Mouse (Mus musculus) thymus, adult 2 months (tissue): ENCODE measurements at regions not wholly inside any gene's neighbourhood (a gene's known extent, or its start where the extent isn't known, plus 50 kb on each side); places are given as distances from the start of the nearest gene placed in this dataset.
A peak's percentile ranks its signal among the peaks of the same experiment; 100 is the strongest.

Experiments
- DNase-seq: peaks from one replicate; pipeline ENCODE4 v3.0.0; 2021
- H3K27ac ChIP-seq: fragments of 200-500 bp; 2 replicates; pipeline ENCODE4 v1.5.1; 2012; ENCODE audit warnings: low read length, control low read depth; ENCODE audit not compliant: control insufficient read depth, insufficient read depth
- H3K27me3 ChIP-seq: fragments of 200-500 bp; 2 replicates; pipeline ENCODE4 v1.6.1; 2012; ENCODE audit warnings: mild to moderate bottlenecking, low read length, moderate library complexity, mixed read lengths; ENCODE audit not compliant: control insufficient read depth, insufficient read depth
- H3K36me3 ChIP-seq: fragments of 200-500 bp; 2 replicates; pipeline ENCODE4 v1.6.1; 2012; ENCODE audit warnings: mild to moderate bottlenecking, low read length, moderate library complexity; ENCODE audit not compliant: control insufficient read depth, insufficient read depth
- H3K4me1 ChIP-seq: fragments of 200-500 bp; replicated peaks from 2 replicates; pipeline ENCODE4 v1.6.1; 2012; ENCODE audit warnings: low read length; ENCODE audit not compliant: control insufficient read depth, insufficient read depth
- H3K4me3 ChIP-seq: fragments of 200-500 bp; 2 replicates; pipeline ENCODE4 v1.5.1; 2012; ENCODE audit warnings: mild to moderate bottlenecking, low read length, control low read depth, moderate library complexity; ENCODE audit not compliant: control insufficient read depth, insufficient read depth
- CTCF ChIP-seq: fragments of 200-500 bp; IDR thresholded peaks from 2 replicates; pipeline ENCODE4 v1.5.1; 2012; ENCODE audit warnings: mild to moderate bottlenecking, control low read depth, low read length, moderate library complexity, borderline replicate concordance; ENCODE audit not compliant: control insufficient read depth, poor library complexity, insufficient read depth; ENCODE audit errors: extremely low read depth
- POLR2A ChIP-seq: fragments of 200-500 bp; IDR thresholded peaks from 2 replicates; pipeline ENCODE4 v1.6.1; 2012; ENCODE audit warnings: mild to moderate bottlenecking, low read length, control low read depth, moderate library complexity; ENCODE audit not compliant: control insufficient read depth, poor library complexity, insufficient read depth; ENCODE audit errors: extremely low read depth
- WGBS: fragments of 180-500 bp; shearing (Covaris S2); methylation state at CpG from one replicate; pipeline ENCODE4 v1.1.7; 2018; 5-methylcytosine and 5-hydroxymethylcytosine counted together

DNA sequence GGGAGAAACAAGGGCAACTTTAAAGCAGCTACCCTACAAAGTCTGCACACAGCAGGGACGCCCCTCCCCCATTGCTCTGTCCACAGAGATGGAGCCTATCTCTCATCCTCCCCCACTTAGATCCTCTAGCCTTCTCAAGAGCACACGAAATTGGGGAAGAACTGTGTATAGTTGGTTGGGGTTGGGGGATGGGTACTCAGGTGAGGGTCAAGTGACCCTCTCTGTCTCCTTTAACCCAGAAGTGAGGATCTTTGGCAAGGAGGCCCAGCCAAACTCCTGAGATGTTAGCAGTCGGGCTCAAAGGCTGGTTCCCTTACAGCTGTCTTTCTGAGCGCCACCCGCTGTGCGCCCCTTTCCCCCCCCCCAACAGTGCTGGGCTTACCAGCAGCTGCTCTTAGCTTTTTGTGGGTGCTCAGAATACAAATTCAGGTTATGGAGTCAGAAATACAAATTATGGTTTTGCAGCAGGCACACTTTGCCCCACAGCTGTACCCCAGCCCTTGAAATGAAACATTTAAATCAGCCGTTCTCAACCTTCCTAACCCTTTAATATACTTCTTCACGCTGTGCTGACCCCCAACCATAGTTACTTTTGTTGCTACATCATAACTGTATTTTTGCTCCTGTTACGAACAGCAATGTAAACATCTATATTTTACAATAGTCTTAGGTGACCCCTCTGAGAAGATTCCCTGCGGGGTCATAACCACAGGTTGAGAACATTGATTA lies 50.1 kb upstream of the Smndc1 start:
- H3K4me3 ChIP-seq: no peak overlapping the region
- WGBS: 21% methylated on average over 10 of the region's 10 CpGs

More for the DNA sequence above, 50.1 kb upstream of the Smndc1 start:
- Histone ChIP-seq H3K36me3 (no peaks in the 10 kb centered on the region), H3K27ac (peak overlapping the region; percentile 97), H3K4me1 (peaks cover 78% of the 10 kb centered on the region), H3K27me3 (no peaks in the 10 kb centered on the region)
- TF ChIP-seq POLR2A (0 out of 2 replicates have a peak, but pooled peaks have one; percentile 37), CTCF (no peak)
- DNase-seq: peak; percentile 79
